Comparison of ENCODE assay signal across 13 mouse cellular contexts in genomic region chr11:8639007-8639718, GRCm38 (mm10). TPM values are rescaled to one million over a fixed set of nuclear protein-coding genes. Genes with fewer than 3 reads are reported as not detected.
DNase-seq lines count a peak whose midpoint lies in the region; ATAC-seq and TF ChIP-seq lines count a peak whose summit lies in the region.
"Had no signal": no experiment of that assay in that cellular context is flagged by ENCODE, and none has a peak within 500 bp of the region (broad histone marks: within the 10 kb centered on the region; RNA-seq: fewer than 3 reads in every experiment).

No protein-coding gene starts in this region.

- no peak overlapping the region for H3K4me3 ChIP-seq in forebrain, postnatal 0 days (ENCODE audit: low read depth, low read length)
- no peak overlapping the region for H3K4me3 ChIP-seq in forebrain, embryonic 12.5 days (replicated peaks)
- H3K4me3 ChIP-seq in kidney, embryonic 14.5 days (ENCODE audit: low read length), result no peak overlapping the region
- H3K4me3 ChIP-seq in ES-E14 (ENCODE audit: insufficient read depth in 1 of 2, low read depth in 1 of 2, low read length in 2 of 2, poor library complexity in 1 of 2, severe bottlenecking in 1 of 2), result no peak overlapping the region

- H3K4me1 ChIP-seq in forebrain, postnatal 0 days (ENCODE audit: insufficient read depth), result no peaks in the 10 kb centered on the region
- no peaks in the 10 kb centered on the region; the same call in 1 of the 2 replicates for H3K4me1 ChIP-seq in forebrain, embryonic 12.5 days
- H3K4me1 ChIP-seq in kidney, embryonic 14.5 days (ENCODE audit: control insufficient read depth, insufficient read depth, low read length), result peaks cover 26% of the 10 kb centered on the region
- H3K4me1 ChIP-seq in ES-E14 (ENCODE audit: control insufficient read depth in 2 of 2, insufficient read depth in 2 of 2, low read length in 2 of 2, poor library complexity in 1 of 2), result peaks cover 20 to 56% of the 10 kb centered on the region in 2 experiments; a peak in 3 of 4 replicates

- peak; percentile 27; the same call in 1 of the 2 replicates for ATAC-seq in forebrain, postnatal 0 days
- ATAC-seq in forebrain, embryonic 12.5 days (ENCODE audit: low FRiP score), result no peak
- ATAC-seq in kidney, embryonic 14.5 days (ENCODE audit: low FRiP score, low TSS enrichment), result no peak
- 0 out of 2 replicates have a peak, but pooled peaks have one; percentile 6 for ATAC-seq in granulocyte monocyte progenitor cell, adult 5-6 weeks (replicated peaks; ENCODE audit: poor library complexity, severe bottlenecking)
- ATAC-seq: CD4-positive, CD25-positive, alpha-beta regulatory T cell, adult 4 months; lung, postnatal 0 days had no signal

- no peak overlapping the region for H3K27ac ChIP-seq in forebrain, postnatal 0 days (ENCODE audit: low read depth, low read length)
- H3K27ac ChIP-seq in forebrain, embryonic 12.5 days, result no peak overlapping the region
- no peak overlapping the region for H3K27ac ChIP-seq in kidney, embryonic 14.5 days (ENCODE audit: low read depth, low read length)
- no peak overlapping the region for H3K27ac ChIP-seq in ES-E14 (ENCODE audit: insufficient read depth, low read depth, low read length, poor library complexity, severe bottlenecking)

- no peak overlapping the region for H3K9ac ChIP-seq in forebrain, postnatal 0 days
- H3K9ac ChIP-seq in forebrain, embryonic 12.5 days, result no peak overlapping the region
- H3K9ac ChIP-seq in kidney, embryonic 14.5 days (ENCODE audit: low read depth, low read length), result no peak overlapping the region
- no peak overlapping the region for H3K9ac ChIP-seq in ES-E14 (ENCODE audit: insufficient read depth, low read depth, low read length, poor library complexity, severe bottlenecking)

- in situ Hi-C loops in ES-E14 (cut with MboI; ENCODE audit: low sequenced_read_pairs in 2 of 2, unreplicated experiment in 2 of 2), result no loop called here

- no peaks in the 10 kb centered on the region for H3K36me3 ChIP-seq in forebrain, postnatal 0 days (ENCODE audit: insufficient read depth)
- H3K36me3 ChIP-seq in forebrain, embryonic 12.5 days (replicated peaks), result no peaks in the 10 kb centered on the region
- no peaks in the 10 kb centered on the region for H3K36me3 ChIP-seq in kidney, embryonic 14.5 days (ENCODE audit: control insufficient read depth, insufficient read depth, low read length)
- no peaks in the 10 kb centered on the region for H3K36me3 ChIP-seq in ES-E14 (ENCODE audit: control insufficient read depth, insufficient read depth, low read length, poor library complexity, severe bottlenecking)

- 88% methylated on average over 6 of the region's 6 CpGs for WGBS in forebrain, postnatal 0 days
- 88% methylated on average over 6 of the region's 6 CpGs for WGBS in forebrain, embryonic 12.5 days
- 84% methylated on average over 6 of the region's 6 CpGs for WGBS in kidney, embryonic 14.5 days

- intact Hi-C loops in gastrocnemius, postnatal 14 days (cut with DNase I; ENCODE audit: low total_unique reads), result no loop called here

- TF ChIP-seq CTCF in forebrain, postnatal 0 days (IDR thresholded peaks at IDR 0.05; ENCODE audit: low read depth), result no peak

- H3K9me3 ChIP-seq in forebrain, postnatal 0 days (ENCODE audit: low read length), result no peaks in the 10 kb centered on the region
- H3K9me3 ChIP-seq in forebrain, embryonic 12.5 days, result no peaks in the 10 kb centered on the region
- H3K9me3 ChIP-seq in kidney, embryonic 14.5 days (ENCODE audit: control insufficient read depth, low read length), result no peaks in the 10 kb centered on the region
- no peaks in the 10 kb centered on the region for H3K9me3 ChIP-seq in ES-E14 (ENCODE audit: control insufficient read depth, insufficient read depth, low read depth, low read length)

- DNase-seq in forebrain, postnatal 0 days, result no peak
- DNase-seq in kidney, postnatal 25 days, result peak; percentile 43 to 58
- DNase-seq in ES-E14 (ENCODE audit: low read depth, low spot score), result no peak
- DNase-seq in gastrocnemius, postnatal 14 days, result no peak
- DNase-seq in left cerebral cortex, adult 8-10 months (ENCODE audit: low spot score in 2 of 2), result no peak
- DNase-seq: kidney, adult 11 months; liver had no signal

- H3K4me2 ChIP-seq in forebrain, postnatal 0 days (ENCODE audit: low read depth), result no peak overlapping the region
- no peak overlapping the region for H3K4me2 ChIP-seq in forebrain, embryonic 12.5 days
- no peak overlapping the region for H3K4me2 ChIP-seq in kidney, embryonic 14.5 days (replicated peaks; ENCODE audit: low read depth, low read length)
- H3K4me2 ChIP-seq: midbrain, embryonic 11.5 days had no signal

- no peaks in the 10 kb centered on the region for H3K27me3 ChIP-seq in forebrain, postnatal 0 days (ENCODE audit: insufficient read depth, low read length)
- H3K27me3 ChIP-seq in forebrain, embryonic 12.5 days, result no peaks in the 10 kb centered on the region
- H3K27me3 ChIP-seq in kidney, embryonic 14.5 days (ENCODE audit: control insufficient read depth, insufficient read depth, low read length), result no peaks in the 10 kb centered on the region

TF ChIP-seq in ES-E14, 5 proteins besides CTCF, POLR2A, EP300 and RAD21:
- no peak for TF ChIP-seq MAFK (IDR thresholded peaks at IDR 0.05; ENCODE audit: insufficient read depth, low read depth, low read length)
- TF ChIP-seq ZC3H11A (IDR thresholded peaks at IDR 0.05; ENCODE audit: borderline replicate concordance, low read depth, low read length), result no peak
- no peak for TF ChIP-seq CHD2 (IDR thresholded peaks at IDR 0.05; ENCODE audit: low read depth, low read length)
- TF ChIP-seq ZNF384 (IDR thresholded peaks at IDR 0.05; ENCODE audit: low read depth, low read length), result peak; percentile 44; the same call in 1 of the 2 replicates
- TF ChIP-seq HCFC1 (IDR thresholded peaks at IDR 0.05; ENCODE audit: borderline replicate concordance, insufficient read depth, low read length), result no peak

RNA-seq across cellular contexts. Expression of gene Tns3, which starts 25.2 kb away (rescaled TPM):
- total RNA-seq in forebrain, postnatal 0 days (2014; rRNA removed), result 16.3 and 26.5 TPM in 2 replicates
- polyA plus RNA-seq in forebrain, postnatal 0 days (2015; fragmentation: Nextera tagmentation; extraction: Ambion mirVana), result 3.1 and 6.2 TPM in 2 replicates
- 10.2 and 11.4 TPM in 2 replicates for polyA plus RNA-seq in forebrain, embryonic 12.5 days (2016; fragmentation: Nextera tagmentation; extraction: Ambion mirVana)
- polyA plus RNA-seq in kidney, embryonic 14.5 days (2014; fragmentation: Nextera tagmentation; extraction: Ambion mirVana), result 12.5 and 20.3 TPM in 2 replicates
- 111 and 133 TPM in 2 replicates for total RNA-seq in ES-E14 (2012; rRNA removed)
- 26.9 TPM in 2 replicates for total RNA-seq in granulocyte monocyte progenitor cell, adult 5-6 weeks (2014; fragmentation: Nextera tagmentation)
- total RNA-seq in granulocyte monocyte progenitor cell, adult 5-6 weeks (2017), result 13.0 and 13.1 TPM in 2 replicates
- 10 to 100 TPM; 10.9 to 12.1 TPM for total RNA-seq in gastrocnemius, postnatal 14 days (2021)
- 10 to 100 TPM; 37.0 to 47.0 (median 41.1) TPM for total RNA-seq in left cerebral cortex, adult 8-10 months (2022)

Comparison
In these comparisons a context has a peak if more than half of its experiments do, and no peak if none do; other contexts are left out.
1. ATAC-seq: peak in forebrain, postnatal 0 days (single experiment) and granulocyte monocyte progenitor cell, adult 5-6 weeks (single experiment); none in forebrain, embryonic 12.5 days (single experiment) and kidney, embryonic 14.5 days (single experiment).
2. DNase-seq: peak in kidney, postnatal 25 days (2 of 2); none in forebrain, postnatal 0 days (single experiment), ES-E14 (single experiment), gastrocnemius, postnatal 14 days (single experiment) and left cerebral cortex, adult 8-10 months (0 of 2).